Mouse (Mus musculus) CH12.LX (cell line): ENCODE results near the gene Hoxd3. TPM values are rescaled to one million over a fixed set of nuclear protein-coding genes. Genes with fewer than 3 reads are reported as not detected.

ENCODE experiments used
- DNase-seq: peaks from one replicate; pipeline ENCODE4 v3.0.0-alpha.2; 2013; ENCODE audit errors: extremely low read depth
- H3K27ac ChIP-seq: 2 replicates; pipeline ENCODE4 v1.5.1; 2012; ENCODE audit warnings: low read depth, mild to moderate bottlenecking, control low read depth, moderate library complexity; ENCODE audit not compliant: insufficient read depth
- H3K27me3 ChIP-seq: replicated peaks from 2 replicates; pipeline ENCODE3; 2012; ENCODE audit warnings: inconsistent platforms
- H3K36me3 ChIP-seq, 2 experiments: replicated peaks in 1 of 2; 2 replicates each; pipeline versions ENCODE3 to v1.6.1; 2012; ENCODE audit warnings: inconsistent platforms in 1 of 2, low read length in 1 of 2, mild to moderate bottlenecking in 1 of 2, mixed read lengths in 1 of 2, moderate library complexity in 1 of 2; ENCODE audit not compliant: control insufficient read depth in 1 of 2, insufficient read depth in 1 of 2
- H3K4me1 ChIP-seq, 2 experiments: 2 replicates each; pipeline ENCODE4 v1.6.1; 2012; ENCODE audit warnings: inconsistent platforms in 1 of 2, moderate library complexity in 1 of 2; ENCODE audit not compliant: insufficient read depth in 2 of 2, control insufficient read depth in 1 of 2
- H3K4me2 ChIP-seq: 2 replicates; pipeline ENCODE4 v1.6.1; 2012; ENCODE audit warnings: low read depth, mild to moderate bottlenecking, control low read depth; ENCODE audit not compliant: poor library complexity, insufficient read depth, severe bottlenecking
- H3K4me3 ChIP-seq, 3 experiments: fragments of 150-350 bp in 1 of 3; sonication (generic) in 1 of 3; replicated peaks in 1 of 3; 2 replicates each; pipeline versions ENCODE3 to v1.5.1; 2011 to 2012; ENCODE audit warnings: low read depth in 2 of 3, low read length in 2 of 3, mild to moderate bottlenecking in 2 of 3, moderate library complexity in 2 of 3, control low read depth in 1 of 3, improper control_type of control experiment in 1 of 3, inconsistent platforms in 1 of 3, mixed read lengths in 1 of 3; ENCODE audit not compliant: poor library complexity in 1 of 3
- H3K79me2 ChIP-seq: replicated peaks from 2 replicates; pipeline ENCODE4 v1.6.1; 2012; ENCODE audit warnings: mild to moderate bottlenecking, moderate library complexity; ENCODE audit not compliant: control insufficient read depth, poor library complexity, insufficient read depth, severe bottlenecking; ENCODE audit errors: extremely low read depth
- H3K9ac ChIP-seq: 2 replicates; pipeline ENCODE4 v1.6.1; 2012; ENCODE audit warnings: low read depth, mild to moderate bottlenecking, control low read depth, moderate library complexity; ENCODE audit not compliant: insufficient read depth
- H3K9me3 ChIP-seq: replicated peaks from 2 replicates; pipeline ENCODE3; 2012; ENCODE audit warnings: low read length, inconsistent platforms, mixed read lengths
- CHD1 ChIP-seq: IDR thresholded peaks from 2 replicates; pipeline ENCODE4 v1.6.1; 2012; ENCODE audit warnings: low read depth, low read length, improper control_type of control experiment, inconsistent platforms
- ELF1 ChIP-seq: IDR thresholded peaks from 2 replicates; pipeline ENCODE4 v1.6.1; 2014; ENCODE audit warnings: low read depth, mild to moderate bottlenecking, inconsistent platforms, low read length, improper control_type of control experiment
- ETS1 ChIP-seq: conservative IDR thresholded peaks from 2 replicates; pipeline ENCODE4 v1.6.1; 2012; ENCODE audit warnings: low read depth, mild to moderate bottlenecking, inconsistent platforms, low read length, improper control_type of control experiment, moderate library complexity
- GABPA ChIP-seq: IDR thresholded peaks from 2 replicates; pipeline ENCODE4 v1.6.1; 2012; ENCODE audit warnings: low read depth, low read length, improper control_type of control experiment, inconsistent platforms; ENCODE audit not compliant: insufficient replicate concordance
- JUND ChIP-seq: conservative IDR thresholded peaks from 2 replicates; pipeline ENCODE4 v1.6.1; 2011; ENCODE audit warnings: low read depth, low read length, improper control_type of control experiment
- KAT2A ChIP-seq: IDR thresholded peaks from 2 replicates; pipeline ENCODE4 v1.6.1; 2012; ENCODE audit warnings: low read length, improper control_type of control experiment, inconsistent platforms; ENCODE audit not compliant: insufficient replicate concordance
- MAZ ChIP-seq: IDR thresholded peaks from 2 replicates; pipeline ENCODE4 v1.6.1; 2012; ENCODE audit warnings: low read depth, mild to moderate bottlenecking, inconsistent platforms, low read length, improper control_type of control experiment, moderate library complexity
- MXI1 ChIP-seq: IDR thresholded peaks from 2 replicates; pipeline ENCODE4 v1.6.1; 2011; ENCODE audit warnings: mild to moderate bottlenecking, low read depth, low read length, improper control_type of control experiment
- MYC ChIP-seq: IDR thresholded peaks from 2 replicates; pipeline ENCODE4 v1.6.1; 2011; ENCODE audit warnings: low read depth, mild to moderate bottlenecking, improper control_type of control experiment, low read length
- NRF1 ChIP-seq: IDR thresholded peaks from 2 replicates; pipeline ENCODE4 v1.6.1; 2014; ENCODE audit warnings: low read depth, mild to moderate bottlenecking, inconsistent platforms, low read length, improper control_type of control experiment, moderate library complexity
- PAX5 ChIP-seq: IDR thresholded peaks from 2 replicates; pipeline ENCODE4 v1.6.1; 2012; ENCODE audit warnings: low read length, inconsistent platforms, mixed read lengths
- POLR2A ChIP-seq: IDR thresholded peaks from 2 replicates; pipeline ENCODE4 v1.6.1; 2011; ENCODE audit warnings: low read depth, mild to moderate bottlenecking, improper control_type of control experiment, low read length
- POLR2AphosphoS2 ChIP-seq: IDR thresholded peaks from 2 replicates; pipeline ENCODE4 v1.6.1; 2011; ENCODE audit warnings: low read depth, low read length, improper control_type of control experiment
- RAD21 ChIP-seq: IDR thresholded peaks from 2 replicates; pipeline ENCODE4 v1.6.1; 2011; ENCODE audit warnings: low read depth, mild to moderate bottlenecking, low read length, improper control_type of control experiment, moderate library complexity
- SIN3A ChIP-seq: IDR thresholded peaks from 2 replicates; pipeline ENCODE4 v1.6.1; 2012; ENCODE audit warnings: low read length, improper control_type of control experiment, inconsistent platforms
- SMC3 ChIP-seq: IDR thresholded peaks from 2 replicates; pipeline ENCODE4 v1.6.1; 2011; ENCODE audit warnings: low read depth, low read length, improper control_type of control experiment
- TBP ChIP-seq: conservative IDR thresholded peaks from 2 replicates; pipeline ENCODE4 v1.6.1; 2011; ENCODE audit warnings: low read depth, low read length, improper control_type of control experiment
- TCF12 ChIP-seq: IDR thresholded peaks from 2 replicates; pipeline ENCODE4 v1.6.1; 2014; ENCODE audit warnings: low read depth, mild to moderate bottlenecking, inconsistent platforms, low read length, improper control_type of control experiment
- UBTF ChIP-seq: IDR thresholded peaks from 2 replicates; pipeline ENCODE4 v1.6.1; 2012; ENCODE audit warnings: low read depth, mild to moderate bottlenecking, inconsistent platforms, low read length, improper control_type of control experiment, moderate library complexity
- USF1 ChIP-seq: IDR thresholded peaks from 2 replicates; pipeline ENCODE4 v1.6.1; 2014; ENCODE audit warnings: low read depth, mild to moderate bottlenecking, inconsistent platforms, low read length, improper control_type of control experiment
- USF2 ChIP-seq: conservative IDR thresholded peaks from 2 replicates; pipeline ENCODE4 v1.6.1; 2011; ENCODE audit warnings: low read depth, low read length, improper control_type of control experiment
- ZKSCAN1 ChIP-seq: IDR thresholded peaks from 2 replicates; pipeline ENCODE4 v1.6.1; 2012; ENCODE audit warnings: low read depth, inconsistent platforms, low read length, improper control_type of control experiment, borderline replicate concordance
- dilution Hi-C: fragments of 300-500 bp; cut with MboI; formaldehyde crosslinking; loops from 2 replicates; pipeline ENCODE4 v1.14.3; 2020; ENCODE audit warnings: low sequenced_read_pairs; ENCODE audit not compliant: extremely low pct_unique_long_range_greater_than_20kb, extremely low pct_ligation_motif_present
- in situ Hi-C: fragments of 300-500 bp; cut with MboI; formaldehyde crosslinking; loops from 3 replicates; pipeline ENCODE4 v1.14.3; 2019; ENCODE audit warnings: low sequenced_read_pairs, low pct_ligation_motif_present, low pct_unique_long_range_greater_than_20kb, mixed read lengths
- polyA plus RNA-seq: library from polyadenylated mRNA; unstranded; fragments of >175 nt; gene quantifications from 2 replicates; pipeline ENCODE4 v1.2.1, GENCODE M21; 2012; ENCODE audit warnings: low read depth; ENCODE audit not compliant: insufficient read length
- total RNA-seq, 2 experiments: library from RNA; depleted of rRNA; stranded (reverse); fragments of 300-350 nt in 1 of 2; fragments of >200 nt in 1 of 2; gene quantifications; 2 replicates each; pipeline ENCODE4 v1.2.3; 2012 to 2014

Hoxd3 gene
- total and polyA plus RNA-seq, 3 experiments = 0.12 to 1.1 TPM; not detected in 1

- TF ChIP-seq TCF12 (no peak), UBTF (no peak), MYC (no peak), ZKSCAN1 (no peak), GABPA (no peak), MAZ (no peak), TBP (no peak), POLR2AphosphoS2 (no peak), SIN3A (no peak), PAX5 (no peak), ELF1 (no peak)
- Histone ChIP-seq H3K27me3 (no peaks in the 10 kb centered on the region), H3K4me1 (no peaks in the 10 kb centered on the region), H3K9ac (no peak overlapping the region), H3K36me3 (no peaks in the 10 kb centered on the region), H3K9me3 (peaks cover 27% of the 10 kb centered on the region), H3K27ac (no peak overlapping the region), H3K4me3 (no peak overlapping the region), H3K79me2 (no peaks in the 10 kb centered on the region), H3K4me2 (no peak overlapping the region)
- no peak for DNase-seq
- dilution Hi-C loops = no loop called here
- in situ Hi-C loops = loop anchor here (25.0 kb wide), 1 partner anchor 632 kb away; no protein-coding TSS in a partner anchor
Measured at GRCm38 (mm10) chr2:74679980-74680379, 31.7 kb upstream of the Hoxd3 start.

- H3K27ac ChIP-seq = no peak overlapping the region
- no peak overlapping the region for H3K9ac ChIP-seq
- no peaks in the 10 kb centered on the region for H3K4me1 ChIP-seq
- no peak for DNase-seq
- dilution Hi-C loops = no loop called here
- no peaks in the 10 kb centered on the region for H3K79me2 ChIP-seq
- TF ChIP-seq POLR2A = no peak
- no peak for TF ChIP-seq USF1
- TF ChIP-seq PAX5 = no peak
- TF ChIP-seq GABPA = no peak
- TF ChIP-seq ETS1 = no peak
- no peak for TF ChIP-seq USF2
- TF ChIP-seq MXI1 = no peak
- TF ChIP-seq SMC3 = no peak
- TF ChIP-seq RAD21 = no peak
- no peak for TF ChIP-seq KAT2A
- TF ChIP-seq NRF1 = no peak
- TF ChIP-seq TCF12 = no peak
- TF ChIP-seq MAZ = no peak
- TF ChIP-seq JUND = no peak
- no peak for TF ChIP-seq CHD1
- no peak for TF ChIP-seq MYC
- TF ChIP-seq, all 38 proteins: peak for 0
- Histone ChIP-seq H3K4me3 (no peak overlapping the region), H3K27me3 (no peaks in the 10 kb centered on the region), H3K9me3 (peaks cover 27% of the 10 kb centered on the region), H3K4me2 (no peak overlapping the region), H3K36me3 (no peaks in the 10 kb centered on the region)
- in situ Hi-C loops = loop anchor here (25.0 kb wide), 1 partner anchor 632 kb away; no protein-coding TSS in a partner anchor
Measured at GRCm38 (mm10) chr2:74680561-74681398, 30.9 kb upstream of the Hoxd3 start.
